Mouse (Mus musculus) c-Kit-positive CD71-positive TER-119-negative erythroid progenitor cells, embryonic 14.5 days (primary cell): Measurements from ENCODE around the gene Eif3a.

ENCODE experiments used
- DNase-seq: peaks from one replicate; pipeline ENCODE4 v3.0.0-alpha.2; 2013; ENCODE audit warnings: low read depth

The Eif3a gene

GRCm38 (mm10) chr19:60790551-60791161 lies at the start of gene Eif3a:
Eif3a (minus strand) TSS chr19:60790658.
- peak; percentile 86 for DNase-seq

GRCm38 (mm10) chr19:60837747-60838146 lies 47.3 kb upstream of the Eif3a start:
- peak; percentile 78 for DNase-seq

- no peak for DNase-seq
These were observed 28.2 kb upstream of the Eif3a start for GRCm38 (mm10) chr19:60818677-60819076.

- no peak for DNase-seq
These were observed 22.7 kb upstream of the Eif3a start for GRCm38 (mm10) chr19:60813133-60813532.

- no peak for DNase-seq
These were observed 21.6 kb upstream of the Eif3a start for GRCm38 (mm10) chr19:60812036-60812389.

GRCm38 (mm10) chr19:60811098-60812035 lies 20.9 kb upstream of the Eif3a start, which contains the start of gene Fam45a:
Fam45a (plus strand) TSS chr19:60811585.
- DNase-seq = peak; percentile 91

GRCm38 (mm10) chr19:60809927-60810326 lies 19.5 kb upstream of the Eif3a start:
- no peak for DNase-seq

GRCm38 (mm10) chr19:60804903-60805302 lies 14.4 kb upstream of the Eif3a start:
- no peak for DNase-seq

GRCm38 (mm10) chr19:60799867-60800569 lies 9.6 kb upstream of the Eif3a start:
- DNase-seq = peak; percentile 72

- no peak for DNase-seq
These were observed 7.0 kb upstream of the Eif3a start for GRCm38 (mm10) chr19:60797415-60797814.

- DNase-seq = no peak
These were observed 4.8 kb upstream of the Eif3a start for GRCm38 (mm10) chr19:60795244-60795643.

GRCm38 (mm10) chr19:60793170-60793707 lies 2.8 kb upstream of the Eif3a start:
- no peak for DNase-seq

- DNase-seq = no peak
These were observed 706 bp upstream of the Eif3a start for GRCm38 (mm10) chr19:60791164-60791563.

GRCm38 (mm10) chr19:60789919-60790506 lies 445 bp downstream of the Eif3a start:
- no peak for DNase-seq

GRCm38 (mm10) chr19:60789452-60789851 lies 1.0 kb downstream of the Eif3a start:
- no peak for DNase-seq

GRCm38 (mm10) chr19:60788214-60788960 lies 2.1 kb downstream of the Eif3a start:
- DNase-seq = no peak

GRCm38 (mm10) chr19:60787465-60788150 lies 2.9 kb downstream of the Eif3a start:
- no peak for DNase-seq

- no peak for DNase-seq
These were observed 5.7 kb downstream of the Eif3a start for GRCm38 (mm10) chr19:60784712-60785111.

- DNase-seq = no peak
These were observed 8.4 kb downstream of the Eif3a start for GRCm38 (mm10) chr19:60782034-60782433.

- DNase-seq = no peak
These were observed 17.1 kb downstream of the Eif3a start for GRCm38 (mm10) chr19:60773366-60773765.
